Mouse (Mus musculus) cerebellum, adult (tissue): ENCODE data around the gene Astn1.
A peak's percentile ranks its signal among the peaks of the same experiment; 100 is the strongest.

Source experiments
- ATAC-seq: cut with Nextera tagmentation; 2 replicates; pipeline ENCODE4 v1.9.2; 2017; ENCODE audit warnings: mild to moderate bottlenecking, moderate library complexity, mixed read lengths; ENCODE audit not compliant: insufficient number of reproducible peaks, low FRiP score, low TSS enrichment

Astn1 gene

GRCm38 (mm10) chr1:158700147-158700546 is 338.1 kb downstream of the Astn1 start:
- no peak for ATAC-seq

- ATAC-seq = no peak
Observed at GRCm38 (mm10) chr1:158701336-158701735, 339.3 kb downstream of the Astn1 start.

- ATAC-seq = peak; percentile 50; the same call in 1 of the 2 replicates
Observed at GRCm38 (mm10) chr1:158713301-158714095, 351.4 kb downstream of the Astn1 start.

- no peak for ATAC-seq
Observed at GRCm38 (mm10) chr1:158732868-158733496, 370.9 kb downstream of the Astn1 start.

GRCm38 (mm10) chr1:158739132-158739919 is 377.3 kb downstream of the Astn1 start:
- no peak for ATAC-seq

- no peak for ATAC-seq
Observed at GRCm38 (mm10) chr1:158740161-158740766, 378.2 kb downstream of the Astn1 start.

GRCm38 (mm10) chr1:158740949-158741348 is 378.9 kb downstream of the Astn1 start:
- ATAC-seq = no peak
